Mouse (Mus musculus): Measurements from ENCODE around the gene Ctc1.

Ctc1 gene

DNA sequence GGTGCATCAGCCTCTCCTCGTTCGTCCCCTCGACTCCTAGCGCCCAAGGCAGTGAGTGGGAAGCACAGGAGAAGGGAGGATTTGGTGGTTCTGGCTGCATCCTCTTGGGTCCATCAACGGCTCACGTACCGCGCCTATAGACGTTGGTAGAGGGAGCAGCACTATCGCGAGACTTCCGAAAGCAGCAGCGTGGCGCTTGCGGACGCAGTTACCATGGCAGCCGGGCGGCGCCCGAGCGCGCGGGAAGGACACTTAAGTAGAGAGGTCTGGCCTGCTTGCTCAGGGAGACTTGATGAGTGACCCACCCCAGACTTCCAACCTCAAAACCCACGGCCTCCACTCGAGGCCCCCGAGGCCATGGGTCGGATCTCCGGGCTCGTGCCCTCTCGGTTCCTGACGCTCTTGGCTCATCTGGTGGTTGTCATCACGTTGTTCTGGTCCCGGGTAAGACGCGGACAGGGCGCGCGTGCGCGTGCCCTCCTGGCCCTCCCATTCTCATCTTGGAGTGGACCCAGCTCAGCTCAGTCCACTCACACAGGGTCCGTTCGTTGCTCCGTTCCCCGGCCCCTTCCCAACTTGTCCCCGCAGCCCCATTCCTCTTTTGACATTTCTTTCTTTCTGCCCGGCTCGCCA is 55.0 kb downstream of the Ctc1 start, which contains the start of gene Tmem107:
TSS of gene Tmem107 (plus strand) at position 217 of the 633 bp plus-strand sequence.
- peak; percentile 96 for DNase-seq

DNA sequence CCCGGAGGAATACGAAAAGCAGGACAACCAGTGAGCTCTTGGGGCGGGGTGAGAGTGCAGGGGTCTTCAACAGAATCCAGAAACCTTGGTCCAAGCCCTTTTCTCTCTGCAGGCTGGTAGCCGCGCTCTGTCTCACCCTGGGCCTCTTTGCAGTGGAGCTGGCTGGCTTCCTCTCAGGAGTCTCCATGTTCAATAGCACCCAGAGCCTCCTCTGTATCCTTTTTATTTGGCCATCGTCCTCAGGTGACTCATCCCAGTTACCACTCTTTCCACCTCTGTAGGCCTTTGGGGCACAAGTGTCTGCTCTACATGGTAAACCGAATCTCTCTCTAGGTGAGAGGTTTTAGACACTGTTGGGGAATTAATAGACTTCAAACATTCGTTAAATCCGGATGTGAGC is 55.6 kb downstream of the Ctc1 start:
- DNase-seq: no peak

- no peak for DNase-seq
Measured at GRCm38 (mm10) chr11:69072234-69072633, 56.5 kb downstream of the Ctc1 start.

DNA sequence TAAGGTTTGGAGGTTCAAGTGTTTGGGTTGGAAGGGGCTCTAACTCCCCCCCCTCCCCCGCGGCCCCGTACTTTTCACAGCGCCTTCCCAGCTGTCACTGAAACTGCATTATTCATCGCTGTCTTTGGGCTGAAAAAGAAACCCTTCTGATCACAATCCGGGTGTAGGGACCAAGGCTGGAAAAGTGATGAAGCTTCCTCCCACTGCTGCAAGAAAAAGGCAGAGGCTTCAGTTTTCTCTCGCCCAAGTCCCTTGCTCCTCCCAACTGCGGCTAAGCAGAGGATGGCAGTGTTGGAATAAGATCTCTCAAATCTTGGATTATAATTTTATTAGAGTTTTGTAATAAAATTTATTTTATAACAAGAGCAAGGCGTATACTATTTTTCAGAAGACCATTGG is 57.0 kb downstream of the Ctc1 start:
- DNase-seq: no peak

DNA sequence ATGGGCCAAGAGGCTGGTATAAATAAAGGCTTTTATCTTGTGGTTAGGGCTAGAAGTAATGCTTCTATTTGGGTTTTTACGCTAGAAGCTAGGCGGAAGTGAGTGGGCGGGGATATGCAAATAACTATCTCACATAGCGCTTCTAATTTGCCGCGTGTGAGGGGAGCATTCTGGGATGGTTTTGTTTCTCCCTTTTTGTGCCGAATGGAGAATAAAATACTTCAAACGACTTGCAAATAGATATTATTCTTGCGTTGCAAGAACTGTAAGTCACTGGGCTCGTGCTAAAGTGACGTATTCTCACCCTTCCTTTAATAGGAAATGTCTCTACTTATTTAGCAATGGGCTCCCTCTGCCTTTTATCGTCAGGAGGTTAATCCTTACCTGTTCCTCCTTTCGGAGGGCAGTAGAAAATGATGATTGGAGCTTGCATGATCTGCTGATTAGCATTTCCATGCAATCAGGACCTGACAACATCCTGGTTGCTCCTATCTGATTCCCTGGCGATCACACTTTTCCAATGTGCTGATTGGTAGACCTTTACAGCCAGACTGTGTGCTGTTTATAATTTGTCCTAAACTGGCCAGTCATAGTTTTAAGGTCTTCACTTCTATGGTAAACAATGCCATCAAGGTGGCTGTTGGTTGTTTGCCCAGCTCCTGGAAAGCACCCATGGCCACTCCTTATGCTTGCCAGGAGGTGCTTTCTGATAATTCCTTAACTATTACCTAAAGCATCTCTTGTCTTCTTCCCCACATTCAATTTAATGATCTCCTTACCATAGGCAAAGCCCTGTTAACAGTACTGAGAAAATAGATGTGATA is 57.6 kb downstream of the Ctc1 start:
- DNase-seq: peak; percentile 96

DNA sequence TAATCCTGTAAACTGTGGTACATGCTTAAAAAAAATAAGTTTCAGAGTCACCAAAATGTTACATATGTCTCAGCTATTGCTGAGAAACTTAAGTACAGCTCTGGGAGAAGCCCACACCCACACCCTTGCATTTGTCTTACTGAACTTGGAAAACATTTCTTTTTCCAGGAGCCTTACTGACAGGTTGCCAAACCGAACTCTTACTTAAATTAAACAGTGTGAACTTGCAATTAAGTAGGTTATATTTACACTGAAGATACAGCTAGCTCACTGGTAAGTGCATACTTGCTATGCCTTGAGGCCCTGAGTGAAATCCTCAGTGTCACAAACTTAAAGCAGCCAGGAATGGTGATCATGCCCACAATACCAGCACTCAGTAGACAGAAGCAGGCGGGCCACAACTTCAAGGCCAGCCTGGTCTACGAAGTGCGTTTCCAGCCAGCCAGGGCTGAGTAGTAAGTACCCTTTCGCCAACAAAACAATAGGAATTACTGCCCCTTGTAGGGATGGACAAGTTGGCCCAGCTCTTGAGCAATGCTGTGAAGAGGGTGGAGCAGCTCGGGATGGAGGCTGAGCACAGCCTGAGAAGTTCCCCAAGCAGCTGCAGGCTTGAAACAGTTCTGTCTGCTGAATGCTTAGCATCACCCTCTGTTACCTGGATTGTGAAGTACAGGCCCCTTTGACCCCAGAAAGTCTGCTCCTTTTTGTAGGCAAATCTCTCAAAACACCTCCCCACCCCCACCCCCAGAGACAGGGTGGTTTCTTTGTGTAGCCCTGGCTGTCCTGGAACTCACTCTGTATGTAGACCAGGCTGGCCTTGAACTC is 58.5 kb downstream of the Ctc1 start:
- no peak for DNase-seq

- no peak for DNase-seq
Measured at GRCm38 (mm10) chr11:69074776-69075069, 59.0 kb downstream of the Ctc1 start.

GRCm38 (mm10) chr11:69075764-69076479 is 60.2 kb downstream of the Ctc1 start:
- no peak for DNase-seq

DNA sequence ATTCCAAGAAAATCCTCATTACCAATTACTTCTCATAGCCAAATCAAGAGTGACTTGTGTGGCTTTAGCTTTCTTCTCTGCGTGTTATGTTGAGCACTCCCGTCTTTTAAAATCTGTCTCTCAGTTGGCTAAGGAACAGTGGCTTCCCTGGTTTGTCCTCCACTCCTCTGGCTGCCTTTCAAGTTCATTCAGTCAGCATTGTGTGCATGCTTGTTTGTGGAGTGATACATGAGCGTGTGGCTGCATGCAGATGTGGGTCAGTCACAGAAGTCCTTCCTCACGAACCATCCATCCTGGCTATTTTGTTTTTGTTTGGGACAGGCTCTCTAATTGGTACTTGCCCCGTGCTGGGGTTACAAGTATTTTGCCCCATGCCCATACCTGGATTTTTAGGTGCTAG is 60.9 kb downstream of the Ctc1 start:
- DNase-seq: no peak

DNA sequence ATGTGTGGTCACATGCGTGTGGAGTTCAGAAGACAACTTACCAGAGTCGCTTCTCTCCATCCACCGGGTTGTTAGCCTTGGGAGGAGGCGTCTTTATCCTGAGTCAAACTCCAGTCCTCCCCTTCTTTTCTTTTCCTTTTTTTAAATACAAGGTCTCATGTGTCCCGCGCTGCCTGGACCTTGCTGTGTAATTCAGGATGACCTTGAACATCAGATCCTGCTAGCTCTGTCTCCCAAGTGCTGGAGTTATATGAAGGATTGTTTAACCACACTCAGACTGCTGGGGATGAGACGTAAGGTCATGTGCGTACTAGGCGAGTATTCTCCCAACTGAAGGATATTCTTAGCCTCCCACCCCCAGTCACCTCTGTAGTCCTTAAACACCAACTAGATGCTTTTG is 61.6 kb downstream of the Ctc1 start:
- DNase-seq: no peak

DNA sequence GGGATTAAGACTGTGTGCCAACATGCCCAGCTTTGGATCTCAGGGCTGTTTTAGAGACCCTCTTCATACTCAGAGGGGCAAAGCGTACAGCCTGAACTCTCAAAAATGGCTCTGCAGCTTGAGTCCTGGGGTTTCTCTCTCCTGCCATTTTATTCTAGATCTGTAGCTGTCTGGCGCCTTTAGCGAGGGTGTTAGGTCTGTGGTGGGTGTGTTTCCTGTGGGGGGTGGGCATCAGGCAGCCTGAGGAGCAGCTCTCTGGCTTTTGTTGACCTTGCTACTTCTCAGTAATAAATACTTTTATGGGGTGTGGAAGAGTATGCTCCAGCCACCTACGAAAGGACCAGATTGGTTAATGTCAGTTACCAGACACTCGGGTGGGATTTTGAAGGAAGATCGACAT is 62.3 kb downstream of the Ctc1 start:
- DNase-seq: no peak

- no peak for DNase-seq
Measured at GRCm38 (mm10) chr11:69078805-69079438, 63.2 kb downstream of the Ctc1 start.

DNA sequence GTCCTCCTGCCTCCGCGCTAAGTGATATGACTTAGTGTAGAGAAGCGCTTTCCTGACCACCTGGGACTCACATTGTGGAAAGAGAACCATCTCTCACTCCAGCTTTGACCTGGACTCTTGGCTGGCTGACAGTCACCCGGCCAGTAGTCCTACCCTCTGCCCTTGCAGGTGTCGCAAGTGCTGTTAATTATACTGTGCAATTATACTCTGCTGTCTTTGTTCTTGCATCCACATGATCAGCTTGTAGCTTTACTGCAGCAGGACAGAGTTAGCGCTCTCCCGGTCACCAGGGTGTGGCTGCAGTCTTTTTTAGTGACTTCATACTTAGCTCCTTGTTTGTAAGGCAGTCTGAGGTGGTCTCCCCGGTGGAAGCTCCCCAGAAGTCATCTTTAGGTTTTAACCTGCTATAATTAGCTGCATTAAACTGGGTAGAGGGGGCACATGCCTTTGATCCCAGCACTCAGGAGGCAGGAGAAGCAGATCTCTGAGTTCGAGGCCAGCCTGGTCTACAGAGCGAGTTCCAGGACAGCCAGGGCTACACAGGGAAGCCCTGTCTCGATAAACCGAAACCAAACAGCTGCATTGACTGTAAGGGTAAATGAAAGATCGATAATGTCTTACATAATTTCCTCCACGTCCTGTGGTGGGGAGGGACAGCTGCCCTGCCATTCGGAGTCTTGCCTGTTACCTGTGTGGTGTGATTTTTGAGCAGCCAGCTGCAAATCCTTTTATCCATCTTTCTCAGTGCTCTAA is 64.6 kb downstream of the Ctc1 start:
- peak; percentile 54 for DNase-seq

GRCm38 (mm10) chr11:69080855-69081222 is 65.1 kb downstream of the Ctc1 start:
- no peak for DNase-seq

DNA sequence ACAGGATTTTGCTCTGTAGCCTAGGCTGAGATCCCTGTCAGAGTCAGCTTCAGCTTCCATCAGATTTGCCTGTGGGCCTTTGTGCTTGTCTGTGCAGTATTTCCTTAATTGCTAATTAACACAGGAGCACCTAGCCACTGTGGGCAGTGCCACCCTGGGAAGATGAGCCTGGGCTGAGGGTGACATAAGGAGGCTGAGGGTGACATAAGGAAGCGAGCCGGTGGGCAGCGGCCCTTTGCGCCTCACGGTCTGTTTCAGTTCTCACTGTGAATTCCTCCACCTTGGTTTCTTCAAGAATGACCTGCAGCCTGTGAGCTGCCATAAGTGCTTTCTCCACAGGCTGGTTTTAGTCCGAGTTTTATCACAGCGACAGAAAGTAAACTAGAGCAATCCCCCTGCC is 65.9 kb downstream of the Ctc1 start:
- DNase-seq: no peak

GRCm38 (mm10) chr11:69085608-69086007 is 69.9 kb downstream of the Ctc1 start:
- no peak for DNase-seq

All from kidney, adult 9 months (tissue).